Mouse (Mus musculus): ENCODE measurements around the gene Lrrc8d. TPM values are rescaled to one million over a fixed set of nuclear protein-coding genes. Genes with fewer than 3 reads are reported as not detected.

Gene Lrrc8d
- polyA plus RNA-seq, 1 experiment from 2014 or later: 24.7 TPM

GRCm38 (mm10) chr5:105740437-105740836 lies 40.7 kb downstream of the Lrrc8d start:
- Histone ChIP-seq H3K9me3 (ENCODE audit: control insufficient read depth, low read length) (no peaks in the 10 kb centered on the region), H3K27ac (ENCODE audit: low read depth, low read length) (no peak overlapping the region; the same call in 1 of the 2 replicates), H3K36me3 (ENCODE audit: control insufficient read depth, insufficient read depth, low read length) (no peaks in the 10 kb centered on the region), H3K9ac (ENCODE audit: low read depth, low read length) (no peak overlapping the region), H3K4me3 (ENCODE audit: low read depth, low read length) (no peak overlapping the region), H3K4me1 (replicated peaks; ENCODE audit: control insufficient read depth, insufficient read depth, low read length) (no peaks in the 10 kb centered on the region), H3K4me2 (replicated peaks; ENCODE audit: low read depth, low read length) (no peak overlapping the region), H3K27me3 (ENCODE audit: control insufficient read depth, insufficient read depth, low read length) (no peaks in the 10 kb centered on the region)
- 45% methylated on average over 7 of the region's 7 CpGs for WGBS
- ATAC-seq (ENCODE audit: low FRiP score) (peak; percentile 67), DNase-seq (ENCODE audit: low spot score) (peak; percentile 26)

DNA sequence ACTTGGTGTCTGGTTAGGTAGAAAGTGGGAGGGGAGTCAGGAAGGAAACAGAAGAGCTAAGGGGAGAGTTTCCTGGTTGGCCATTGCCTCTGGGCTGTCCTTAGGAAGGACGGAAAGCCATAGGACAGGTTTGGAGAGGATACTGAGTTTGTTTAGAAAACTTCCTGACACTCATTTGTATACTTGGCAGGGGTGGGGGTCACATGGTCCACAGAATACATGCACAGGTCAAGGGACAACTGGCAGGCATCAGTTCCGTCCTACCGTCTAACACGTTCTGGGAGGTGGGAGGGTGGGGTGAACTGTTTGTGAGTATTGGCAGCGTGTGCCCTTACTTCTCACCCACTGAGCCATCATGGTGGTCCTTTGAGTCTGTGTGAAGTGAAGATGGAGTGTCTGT lies 42.9 kb downstream of the Lrrc8d start:
- no peak overlapping the region for H3K27ac ChIP-seq (ENCODE audit: low read depth, low read length)
- no peaks in the 10 kb centered on the region for H3K4me1 ChIP-seq (replicated peaks; ENCODE audit: control insufficient read depth, insufficient read depth, low read length)
- H3K4me2 ChIP-seq (replicated peaks; ENCODE audit: low read depth, low read length): no peak overlapping the region
- DNase-seq (ENCODE audit: low spot score) (no peak), ATAC-seq (ENCODE audit: low FRiP score) (no peak)
- H3K27me3 ChIP-seq (ENCODE audit: control insufficient read depth, insufficient read depth, low read length): no peaks in the 10 kb centered on the region
- no peak overlapping the region for H3K9ac ChIP-seq (ENCODE audit: low read depth, low read length)
- no peaks in the 10 kb centered on the region for H3K9me3 ChIP-seq (ENCODE audit: control insufficient read depth, low read length)
- 76% methylated on average over 5 of the region's 5 CpGs for WGBS
- H3K4me3 ChIP-seq (ENCODE audit: low read depth, low read length): no peak overlapping the region
- H3K36me3 ChIP-seq (ENCODE audit: control insufficient read depth, insufficient read depth, low read length): no peaks in the 10 kb centered on the region

GRCm38 (mm10) chr5:105745324-105745723 lies 45.6 kb downstream of the Lrrc8d start:
- no peaks in the 10 kb centered on the region for H3K4me1 ChIP-seq (replicated peaks; ENCODE audit: control insufficient read depth, insufficient read depth, low read length)
- WGBS: 78% methylated on average over 11 of the region's 11 CpGs
- H3K36me3 ChIP-seq (ENCODE audit: control insufficient read depth, insufficient read depth, low read length): no peaks in the 10 kb centered on the region
- H3K27ac ChIP-seq (ENCODE audit: low read depth, low read length): no peak overlapping the region
- H3K4me2 ChIP-seq (replicated peaks; ENCODE audit: low read depth, low read length): no peak overlapping the region
- ATAC-seq (ENCODE audit: low FRiP score) (no peak), DNase-seq (ENCODE audit: low spot score) (no peak)
- H3K4me3 ChIP-seq (ENCODE audit: low read depth, low read length): no peak overlapping the region
- H3K27me3 ChIP-seq (ENCODE audit: control insufficient read depth, insufficient read depth, low read length): no peaks in the 10 kb centered on the region
- no peaks in the 10 kb centered on the region for H3K9me3 ChIP-seq (ENCODE audit: control insufficient read depth, low read length)
- H3K9ac ChIP-seq (ENCODE audit: low read depth, low read length): no peak overlapping the region

- Histone ChIP-seq H3K4me1 (replicated peaks; ENCODE audit: control insufficient read depth, insufficient read depth, low read length) (no peaks in the 10 kb centered on the region), H3K4me3 (ENCODE audit: low read depth, low read length) (no peak overlapping the region), H3K27ac (ENCODE audit: low read depth, low read length) (no peak overlapping the region), H3K4me2 (replicated peaks; ENCODE audit: low read depth, low read length) (no peak overlapping the region), H3K9me3 (ENCODE audit: control insufficient read depth, low read length) (no peaks in the 10 kb centered on the region), H3K36me3 (ENCODE audit: control insufficient read depth, insufficient read depth, low read length) (no peaks in the 10 kb centered on the region), H3K9ac (ENCODE audit: low read depth, low read length) (no peak overlapping the region), H3K27me3 (ENCODE audit: control insufficient read depth, insufficient read depth, low read length) (no peaks in the 10 kb centered on the region)
- DNase-seq (ENCODE audit: low spot score) (no peak), ATAC-seq (ENCODE audit: low FRiP score) (no peak)
- 89% methylated on average over 5 of the region's 5 CpGs for WGBS
Observed at GRCm38 (mm10) chr5:105745927-105746454, 46.2 kb downstream of the Lrrc8d start.

GRCm38 (mm10) chr5:105754803-105755202 lies 55.0 kb downstream of the Lrrc8d start:
- Histone ChIP-seq H3K4me2 (replicated peaks; ENCODE audit: low read depth, low read length) (no peak overlapping the region), H3K27ac (ENCODE audit: low read depth, low read length) (no peak overlapping the region), H3K4me3 (ENCODE audit: low read depth, low read length) (no peak overlapping the region), H3K9me3 (ENCODE audit: control insufficient read depth, low read length) (no peaks in the 10 kb centered on the region), H3K27me3 (ENCODE audit: control insufficient read depth, insufficient read depth, low read length) (no peaks in the 10 kb centered on the region), H3K4me1 (replicated peaks; ENCODE audit: control insufficient read depth, insufficient read depth, low read length) (no peaks in the 10 kb centered on the region), H3K36me3 (ENCODE audit: control insufficient read depth, insufficient read depth, low read length) (no peaks in the 10 kb centered on the region), H3K9ac (ENCODE audit: low read depth, low read length) (no peak overlapping the region)
- ATAC-seq (ENCODE audit: low FRiP score) (no peak), DNase-seq (ENCODE audit: low spot score) (no peak)
- WGBS: 66% methylated on average over 8 of the region's 8 CpGs

GRCm38 (mm10) chr5:105755491-105755890 lies 55.7 kb downstream of the Lrrc8d start:
- Histone ChIP-seq H3K27ac (ENCODE audit: low read depth, low read length) (no peak overlapping the region), H3K36me3 (ENCODE audit: control insufficient read depth, insufficient read depth, low read length) (no peaks in the 10 kb centered on the region), H3K4me3 (ENCODE audit: low read depth, low read length) (no peak overlapping the region), H3K9ac (ENCODE audit: low read depth, low read length) (no peak overlapping the region), H3K27me3 (ENCODE audit: control insufficient read depth, insufficient read depth, low read length) (no peaks in the 10 kb centered on the region), H3K4me1 (replicated peaks; ENCODE audit: control insufficient read depth, insufficient read depth, low read length) (no peaks in the 10 kb centered on the region), H3K9me3 (ENCODE audit: control insufficient read depth, low read length) (no peaks in the 10 kb centered on the region), H3K4me2 (replicated peaks; ENCODE audit: low read depth, low read length) (no peak overlapping the region)
- DNase-seq (ENCODE audit: low spot score) (no peak), ATAC-seq (ENCODE audit: low FRiP score) (no peak)
- WGBS: 78% methylated on average over 6 of the region's 6 CpGs

DNA sequence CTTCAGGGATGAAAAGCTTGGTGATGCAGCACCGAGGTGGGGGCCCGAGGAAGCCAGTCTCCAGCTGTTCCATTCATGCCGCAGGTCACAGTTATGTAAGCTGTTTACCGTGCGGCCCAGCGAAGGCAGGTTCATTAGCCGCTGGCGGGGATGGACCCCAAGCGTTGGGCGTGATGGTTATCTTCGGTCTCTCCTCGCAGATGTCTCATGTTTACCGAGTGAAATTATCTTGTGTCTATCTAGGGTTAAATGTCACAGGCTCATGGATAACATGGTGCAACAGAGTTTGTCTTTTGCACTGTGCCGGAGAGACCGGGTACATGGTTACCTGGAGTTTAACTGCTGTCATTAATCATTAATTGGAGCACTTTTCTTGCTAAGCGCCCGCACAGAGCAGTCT lies 58.2 kb downstream of the Lrrc8d start:
- Histone ChIP-seq H3K4me1 (replicated peaks; ENCODE audit: control insufficient read depth, insufficient read depth, low read length) (no peaks in the 10 kb centered on the region; the same call in 1 of the 2 replicates), H3K27me3 (ENCODE audit: control insufficient read depth, insufficient read depth, low read length) (no peaks in the 10 kb centered on the region), H3K9ac (ENCODE audit: low read depth, low read length) (no peak overlapping the region), H3K4me3 (ENCODE audit: low read depth, low read length) (no peak overlapping the region), H3K4me2 (replicated peaks; ENCODE audit: low read depth, low read length) (no peak overlapping the region), H3K36me3 (ENCODE audit: control insufficient read depth, insufficient read depth, low read length) (no peaks in the 10 kb centered on the region), H3K27ac (ENCODE audit: low read depth, low read length) (no peak overlapping the region), H3K9me3 (ENCODE audit: control insufficient read depth, low read length) (no peaks in the 10 kb centered on the region)
- ATAC-seq (ENCODE audit: low FRiP score): no peak
- DNase-seq (ENCODE audit: low spot score): no peak
- WGBS: 92% methylated on average over 17 of the region's 17 CpGs

GRCm38 (mm10) chr5:105758866-105759265 lies 59.1 kb downstream of the Lrrc8d start:
- no peaks in the 10 kb centered on the region for H3K36me3 ChIP-seq (ENCODE audit: control insufficient read depth, insufficient read depth, low read length)
- WGBS: 88% methylated on average over 9 of the region's 9 CpGs
- no peaks in the 10 kb centered on the region for H3K27me3 ChIP-seq (ENCODE audit: control insufficient read depth, insufficient read depth, low read length)
- ATAC-seq (ENCODE audit: low FRiP score) (no peak), DNase-seq (ENCODE audit: low spot score) (no peak)
- H3K4me2 ChIP-seq (replicated peaks; ENCODE audit: low read depth, low read length): no peak overlapping the region
- H3K27ac ChIP-seq (ENCODE audit: low read depth, low read length): no peak overlapping the region
- H3K4me3 ChIP-seq (ENCODE audit: low read depth, low read length): no peak overlapping the region
- H3K4me1 ChIP-seq (replicated peaks; ENCODE audit: control insufficient read depth, insufficient read depth, low read length): no peaks in the 10 kb centered on the region; the same call in 1 of the 2 replicates
- H3K9ac ChIP-seq (ENCODE audit: low read depth, low read length): no peak overlapping the region
- no peaks in the 10 kb centered on the region for H3K9me3 ChIP-seq (ENCODE audit: control insufficient read depth, low read length)

- Histone ChIP-seq H3K4me3 (ENCODE audit: low read depth, low read length) (no peak overlapping the region), H3K4me1 (replicated peaks; ENCODE audit: control insufficient read depth, insufficient read depth, low read length) (no peaks in the 10 kb centered on the region; the same call in 1 of the 2 replicates), H3K27ac (ENCODE audit: low read depth, low read length) (no peak overlapping the region), H3K27me3 (ENCODE audit: control insufficient read depth, insufficient read depth, low read length) (no peaks in the 10 kb centered on the region), H3K4me2 (replicated peaks; ENCODE audit: low read depth, low read length) (no peak overlapping the region), H3K36me3 (ENCODE audit: control insufficient read depth, insufficient read depth, low read length) (no peaks in the 10 kb centered on the region), H3K9ac (ENCODE audit: low read depth, low read length) (no peak overlapping the region), H3K9me3 (ENCODE audit: control insufficient read depth, low read length) (no peaks in the 10 kb centered on the region)
- 42% methylated on average over 11 of the region's 11 CpGs for WGBS
- DNase-seq (ENCODE audit: low spot score) (peak; percentile 53), ATAC-seq (ENCODE audit: low FRiP score) (no peak; the same call in 1 of the 2 replicates)
Observed at GRCm38 (mm10) chr5:105761848-105762482, 62.2 kb downstream of the Lrrc8d start.

Measured in hindbrain, embryonic 11.5 days (tissue).